Mouse (Mus musculus): Measurements from ENCODE around the gene Dcaf17. TPM values are rescaled to one million over a fixed set of nuclear protein-coding genes. Genes with fewer than 3 reads are reported as not detected.

Gene Dcaf17
- total RNA-seq, 2 experiments from 2014 or later: 12.2 to 15.4 TPM

GRCm38 (mm10) chr2:71050511-71050910 is 4.6 kb upstream of the Dcaf17 start:
- no peak for DNase-seq

DNA sequence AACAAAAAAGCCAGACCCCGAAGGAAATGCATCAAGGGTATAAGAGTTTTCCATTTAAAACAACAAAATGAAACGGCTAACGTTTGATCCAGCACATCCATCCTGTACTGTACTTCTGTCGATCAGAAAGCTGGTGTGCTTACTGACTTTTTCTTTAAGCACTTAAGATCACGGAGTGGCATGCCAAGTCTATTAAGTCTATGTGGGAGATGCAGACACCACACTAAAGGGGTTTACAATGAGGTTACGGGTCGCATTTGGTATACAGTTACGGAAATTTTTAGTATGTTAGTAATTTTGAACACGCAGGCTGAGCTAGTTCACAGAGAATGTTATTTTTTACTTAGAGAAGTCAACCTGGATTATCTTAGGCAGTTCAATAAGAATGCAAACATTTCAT is 412 bp upstream of the Dcaf17 start:
- DNase-seq: no peak

DNA sequence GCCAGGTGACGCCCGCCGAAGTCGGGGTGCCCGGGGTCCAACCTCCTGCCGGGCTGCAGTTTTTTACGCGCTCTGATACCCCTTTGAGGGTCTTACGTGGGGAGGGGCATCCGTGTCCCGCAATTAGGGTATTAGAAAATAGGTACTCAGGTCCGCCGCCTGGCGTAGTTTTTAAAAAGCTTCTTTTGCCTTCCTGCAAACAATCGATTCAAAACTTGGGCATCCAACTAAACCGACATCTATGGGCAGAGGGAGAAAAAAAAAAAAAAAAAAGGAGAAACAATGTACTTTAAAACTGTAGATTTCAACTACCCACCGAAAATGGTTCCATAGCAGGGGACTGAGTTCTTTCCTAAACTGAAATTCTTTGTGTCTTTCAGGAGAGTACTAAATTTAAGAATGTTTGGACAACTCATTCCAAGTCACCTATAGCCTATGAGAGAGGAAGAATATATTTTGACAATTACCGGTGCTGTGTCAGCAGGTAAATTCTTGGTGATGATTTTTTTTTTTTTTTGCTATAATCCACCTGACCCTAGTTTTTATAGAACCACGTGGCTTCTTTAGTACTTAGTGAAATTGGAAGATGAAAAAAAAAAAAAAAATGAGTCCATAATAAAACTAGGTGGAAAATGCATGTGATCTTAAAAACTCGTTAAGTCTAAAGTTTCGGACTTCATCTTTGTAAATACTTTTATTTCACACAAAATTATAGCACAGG is 1.1 kb downstream of the Dcaf17 start:
- DNase-seq: no peak

DNA sequence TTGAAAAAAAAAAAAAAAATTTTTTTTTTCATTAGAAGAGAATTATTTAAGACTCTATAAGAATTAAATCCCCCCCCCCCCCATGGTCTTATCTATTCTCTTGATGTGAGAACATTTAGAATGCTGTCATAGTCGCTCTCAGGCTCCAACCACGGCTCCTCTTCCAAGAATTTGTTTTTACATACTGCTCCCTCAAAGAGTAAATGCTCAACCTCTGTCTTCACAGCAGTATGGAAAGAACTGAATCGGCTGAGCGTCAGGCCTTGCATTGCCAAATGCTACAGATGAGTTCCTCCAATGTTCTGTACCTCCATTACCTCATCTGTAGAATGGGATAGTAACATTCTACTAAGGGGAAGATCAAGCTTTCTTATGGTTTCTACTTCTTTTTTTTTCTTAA is 16.5 kb downstream of the Dcaf17 start:
- no peak for DNase-seq

DNA sequence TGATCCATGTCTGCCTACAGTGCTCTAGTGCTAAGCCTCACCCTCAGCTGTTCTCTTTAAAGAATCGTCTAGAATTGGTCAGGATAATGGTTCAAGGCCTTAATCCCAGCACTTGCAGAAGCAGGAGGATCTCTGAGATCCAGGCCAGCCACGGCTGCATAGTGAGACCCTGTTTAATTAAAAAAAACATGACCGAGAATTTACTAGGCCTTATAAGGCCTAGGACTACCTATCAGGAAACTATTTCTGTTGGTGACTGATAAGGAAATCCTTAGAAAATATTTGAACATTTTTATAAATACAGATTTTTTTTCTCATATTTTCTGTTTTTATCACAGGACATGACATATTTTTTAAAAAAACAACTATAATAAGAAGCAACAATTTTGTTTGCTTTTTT is 18.2 kb downstream of the Dcaf17 start:
- no peak for DNase-seq

DNA sequence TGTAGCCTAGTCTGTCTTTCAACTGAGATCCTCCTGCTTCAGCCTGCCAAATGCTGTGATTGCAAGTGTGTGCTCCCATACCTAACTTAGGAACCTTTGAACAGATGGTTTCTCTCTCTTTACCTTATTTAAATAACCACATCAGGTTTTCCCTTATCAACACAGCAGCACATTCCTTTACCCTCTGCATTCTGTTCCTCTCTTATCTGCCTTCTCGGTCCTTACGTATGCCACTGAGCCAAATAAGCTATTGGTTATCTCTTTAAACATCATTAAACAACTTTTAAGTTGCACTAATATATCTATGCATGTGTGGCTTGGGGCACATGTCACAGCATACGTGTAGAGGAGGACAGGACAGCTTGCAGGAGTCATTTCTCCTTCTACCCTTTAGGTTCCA is 18.7 kb downstream of the Dcaf17 start:
- no peak for DNase-seq

DNA sequence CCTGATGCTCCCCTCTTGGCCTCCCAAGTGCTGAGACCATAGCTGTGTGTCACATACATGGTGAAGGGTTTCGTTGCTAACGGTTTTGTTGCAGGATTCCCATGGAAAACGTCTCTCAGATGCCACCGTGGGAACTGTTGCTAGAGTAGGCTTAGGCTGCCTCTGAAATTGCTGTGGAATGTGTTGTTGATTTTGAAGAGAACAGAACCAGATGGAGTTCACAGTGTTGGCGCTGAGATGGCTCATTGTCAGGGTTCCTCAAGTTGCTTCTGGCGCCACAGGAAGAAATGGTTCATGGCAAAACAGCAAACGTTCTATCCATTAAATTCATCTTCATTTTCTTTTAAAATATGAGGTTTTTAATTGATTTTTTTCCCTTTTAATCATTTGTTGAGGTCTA is 27.3 kb downstream of the Dcaf17 start:
- no peak for DNase-seq

DNA sequence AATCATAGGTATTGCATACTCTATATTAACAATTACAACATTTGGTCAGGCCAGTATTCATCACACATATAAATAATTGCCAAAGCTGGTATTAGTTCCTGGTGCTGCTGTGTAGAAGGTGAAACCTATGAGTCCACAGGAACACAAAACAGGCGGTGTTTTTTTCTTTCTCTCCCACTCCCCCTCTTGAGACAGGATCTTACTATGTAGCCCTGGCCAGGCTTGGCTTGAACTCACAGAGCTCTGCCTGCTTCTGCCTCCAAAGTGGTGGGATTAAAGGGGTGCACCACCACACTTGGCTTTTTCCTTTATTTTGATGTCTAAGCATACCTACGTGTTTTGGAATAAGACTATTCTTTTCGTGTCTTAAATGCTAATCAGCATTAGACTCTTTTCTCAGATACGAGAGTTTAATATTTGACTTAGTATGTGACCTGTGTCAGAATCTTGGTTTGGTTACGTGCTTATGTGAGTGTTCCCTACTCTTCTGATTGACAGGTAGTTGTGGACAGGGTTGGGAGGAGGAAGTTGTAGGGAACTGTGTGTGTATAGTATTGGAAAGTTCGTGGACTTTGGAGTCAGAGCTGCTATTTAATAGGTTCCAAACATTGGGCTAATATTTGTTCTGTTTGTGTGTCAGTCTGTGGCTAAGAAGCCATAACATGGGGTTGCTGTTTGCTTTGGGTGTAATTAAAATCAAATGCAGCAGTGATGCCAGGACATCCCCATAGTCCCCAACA is 28.5 kb downstream of the Dcaf17 start:
- no peak for DNase-seq

GRCm38 (mm10) chr2:71089766-71090165 is 34.6 kb downstream of the Dcaf17 start:
- no peak for DNase-seq

- DNase-seq: no peak
These were observed 35.7 kb downstream of the Dcaf17 start for GRCm38 (mm10) chr2:71090660-71091445.

DNA sequence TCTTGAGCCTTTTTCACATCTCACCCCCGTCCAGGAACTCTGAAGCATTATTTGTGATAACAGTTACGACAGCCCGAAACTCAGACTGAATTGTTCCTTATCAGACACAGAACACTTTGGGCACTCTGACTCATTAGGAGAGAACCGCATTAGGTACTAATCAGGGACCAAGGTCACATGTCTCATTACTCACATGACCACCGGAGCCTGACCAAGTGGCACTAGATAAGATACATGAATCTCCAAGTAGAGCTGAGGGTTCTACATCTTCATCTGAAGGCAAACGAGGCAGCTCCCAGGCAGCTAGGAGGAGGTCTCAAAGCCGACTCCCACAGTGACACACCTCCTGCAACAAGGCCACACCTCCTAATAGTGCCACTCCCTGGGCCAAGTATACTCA is 41.0 kb downstream of the Dcaf17 start:
- DNase-seq: peak; percentile 3 to 11

DNA sequence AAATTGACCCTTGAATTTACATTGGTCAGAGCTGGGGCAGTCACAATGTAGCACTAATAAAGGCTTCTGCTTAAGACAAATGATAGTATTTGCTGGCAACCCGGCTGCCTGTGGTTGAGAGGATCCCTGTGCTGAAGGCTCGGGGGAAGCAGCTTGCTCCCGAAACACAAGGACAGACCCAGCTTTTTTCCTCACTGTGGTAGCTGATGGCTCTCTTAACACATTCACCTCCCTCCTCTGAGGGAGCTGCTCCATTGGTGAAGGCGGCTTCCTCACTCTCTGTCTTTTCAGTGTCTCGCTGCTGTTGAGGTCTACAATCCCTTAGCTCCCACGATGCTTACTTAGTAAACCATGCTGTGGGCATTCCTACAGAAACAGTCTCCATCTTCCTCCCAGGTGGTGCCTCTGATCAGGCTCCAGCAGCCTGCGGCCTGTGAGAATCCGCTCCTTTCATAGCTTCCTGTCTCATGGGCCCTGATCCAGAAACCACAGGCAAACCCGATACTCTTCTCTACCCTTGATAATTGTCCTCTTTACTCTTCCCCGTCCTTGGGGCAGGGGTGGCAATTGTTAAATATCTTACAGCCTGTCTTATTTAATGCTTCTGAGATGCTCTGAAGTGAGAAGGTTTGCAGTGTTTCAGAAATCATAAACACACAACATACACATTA is 47.6 kb downstream of the Dcaf17 start:
- DNase-seq: no peak

DNA sequence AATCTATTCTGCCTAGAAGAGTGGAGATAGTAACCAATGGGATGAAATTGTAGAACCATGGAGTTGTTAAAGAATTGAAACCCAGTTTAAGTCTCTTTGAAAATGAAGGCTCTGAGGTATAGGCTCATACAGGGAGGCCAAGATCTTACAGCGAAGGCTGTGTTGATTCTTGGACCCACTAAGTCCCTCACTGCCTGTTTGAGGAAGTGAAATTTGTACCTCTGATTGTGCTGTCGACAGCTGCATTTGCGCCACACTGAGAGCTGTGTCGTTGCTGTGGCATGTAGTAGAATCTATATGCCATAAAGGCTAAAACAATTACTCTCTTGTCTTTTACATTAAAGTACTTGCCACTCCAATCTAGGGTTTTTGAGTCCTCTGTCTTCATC is 48.2 kb downstream of the Dcaf17 start:
- DNase-seq: no peak

GRCm38 (mm10) chr2:71104696-71105095 is 49.6 kb downstream of the Dcaf17 start:
- DNase-seq: no peak

DNA sequence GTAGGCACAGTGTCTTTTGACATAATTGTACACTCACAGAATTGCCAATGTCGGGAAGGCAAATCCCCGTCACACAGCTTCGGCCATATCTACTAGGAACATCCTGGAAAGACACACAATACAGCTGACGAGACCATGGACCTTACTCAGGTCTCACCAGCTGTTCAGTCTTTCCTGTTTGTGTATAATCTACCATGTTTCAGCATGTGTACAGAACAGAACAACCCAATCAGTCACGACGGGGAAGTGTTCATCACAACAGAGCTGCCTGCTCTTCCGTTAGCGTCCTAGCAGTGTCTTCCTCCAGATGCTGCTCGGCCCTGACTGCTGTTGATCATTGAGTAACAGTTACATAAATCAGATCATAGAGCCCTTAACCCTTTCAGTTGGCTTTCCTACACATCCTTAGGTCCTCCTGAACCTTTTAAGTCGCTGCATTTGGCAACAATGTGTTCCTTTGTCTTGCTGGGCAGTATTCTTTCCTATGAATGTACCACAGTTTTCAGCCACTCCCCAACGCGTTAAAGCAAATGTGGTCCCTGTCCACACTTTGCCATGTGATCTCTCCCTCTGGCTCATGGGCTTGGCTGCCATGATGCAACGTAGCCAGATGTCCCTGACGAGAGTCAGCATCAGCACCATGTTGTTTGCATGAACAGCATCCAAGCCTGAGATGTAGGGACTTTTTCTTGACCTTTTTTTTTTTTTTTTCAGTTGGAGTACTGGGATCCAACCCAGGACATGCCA is 50.5 kb downstream of the Dcaf17 start:
- DNase-seq: no peak

DNA sequence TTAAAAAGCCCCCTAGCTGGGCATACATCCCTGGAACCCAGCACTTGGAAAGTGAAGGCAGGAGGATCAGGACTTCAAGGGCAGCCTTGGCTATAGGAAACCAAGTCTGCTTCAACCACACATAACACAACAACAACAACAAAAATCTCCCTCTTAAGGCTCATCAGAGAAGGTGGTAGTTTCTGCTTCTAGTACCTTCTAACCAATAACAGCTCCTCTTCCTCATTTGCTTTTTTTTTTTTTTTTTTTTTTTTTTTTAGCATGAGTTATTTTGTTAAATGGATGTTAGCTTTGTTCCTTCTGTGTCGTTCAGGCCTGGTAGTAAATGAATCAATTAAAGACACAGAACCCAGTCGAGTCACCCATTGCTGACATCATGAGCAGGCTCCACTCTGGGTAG is 52.1 kb downstream of the Dcaf17 start:
- DNase-seq: no peak

DNA sequence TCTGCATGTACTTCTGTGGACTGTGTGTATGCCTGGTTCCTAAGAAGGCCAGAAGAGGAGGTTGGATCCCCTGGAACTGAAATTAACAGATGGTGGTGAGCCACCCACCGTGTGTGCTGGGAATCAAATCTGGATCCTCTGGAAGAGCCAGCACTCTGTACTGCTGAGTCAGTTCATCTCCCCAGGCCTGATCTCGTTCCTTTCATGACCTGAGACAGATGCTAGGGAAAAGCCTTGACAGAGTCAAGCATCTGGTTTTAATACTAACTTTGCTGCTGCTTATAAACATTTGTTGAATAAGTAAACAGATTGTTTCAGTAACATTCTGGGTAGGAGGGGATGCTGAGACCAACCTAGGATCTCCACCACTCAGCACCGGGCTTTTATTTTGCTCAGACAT is 53.4 kb downstream of the Dcaf17 start:
- no peak for DNase-seq

DNA sequence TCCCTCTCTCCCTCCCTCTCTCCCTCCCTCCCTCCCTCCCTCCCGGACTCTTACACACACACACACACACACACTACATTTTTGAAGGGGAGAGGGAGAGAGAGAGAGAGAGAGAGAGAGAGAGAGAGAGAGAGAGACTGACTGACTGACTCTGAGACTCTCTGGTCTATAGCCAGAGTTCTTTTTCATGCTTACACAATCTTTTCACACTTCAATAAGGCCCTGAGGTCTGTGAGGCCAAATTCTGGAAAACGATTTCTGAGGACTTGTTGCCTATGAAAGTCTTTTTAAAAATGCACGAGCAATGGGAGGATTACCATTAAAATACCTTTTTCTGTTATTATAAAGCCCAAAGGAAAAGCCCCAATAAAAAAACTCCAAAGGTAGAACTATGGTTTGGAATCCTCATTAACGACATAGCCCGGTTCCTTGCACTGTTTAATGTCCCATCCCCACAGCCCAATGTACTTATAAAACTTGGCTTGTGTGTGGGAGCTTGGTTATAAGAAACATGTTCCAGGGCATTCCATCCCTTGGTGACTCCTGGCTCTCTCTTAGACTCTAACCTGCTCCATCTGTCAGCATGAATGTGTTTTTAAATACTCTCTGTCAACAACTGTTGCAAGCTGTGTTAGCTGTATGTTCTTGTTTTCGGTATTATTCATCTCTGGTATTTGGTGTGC is 58.5 kb downstream of the Dcaf17 start:
- DNase-seq: no peak

- DNase-seq: no peak
These were observed 61.0 kb downstream of the Dcaf17 start for GRCm38 (mm10) chr2:71116151-71116550.

DNA sequence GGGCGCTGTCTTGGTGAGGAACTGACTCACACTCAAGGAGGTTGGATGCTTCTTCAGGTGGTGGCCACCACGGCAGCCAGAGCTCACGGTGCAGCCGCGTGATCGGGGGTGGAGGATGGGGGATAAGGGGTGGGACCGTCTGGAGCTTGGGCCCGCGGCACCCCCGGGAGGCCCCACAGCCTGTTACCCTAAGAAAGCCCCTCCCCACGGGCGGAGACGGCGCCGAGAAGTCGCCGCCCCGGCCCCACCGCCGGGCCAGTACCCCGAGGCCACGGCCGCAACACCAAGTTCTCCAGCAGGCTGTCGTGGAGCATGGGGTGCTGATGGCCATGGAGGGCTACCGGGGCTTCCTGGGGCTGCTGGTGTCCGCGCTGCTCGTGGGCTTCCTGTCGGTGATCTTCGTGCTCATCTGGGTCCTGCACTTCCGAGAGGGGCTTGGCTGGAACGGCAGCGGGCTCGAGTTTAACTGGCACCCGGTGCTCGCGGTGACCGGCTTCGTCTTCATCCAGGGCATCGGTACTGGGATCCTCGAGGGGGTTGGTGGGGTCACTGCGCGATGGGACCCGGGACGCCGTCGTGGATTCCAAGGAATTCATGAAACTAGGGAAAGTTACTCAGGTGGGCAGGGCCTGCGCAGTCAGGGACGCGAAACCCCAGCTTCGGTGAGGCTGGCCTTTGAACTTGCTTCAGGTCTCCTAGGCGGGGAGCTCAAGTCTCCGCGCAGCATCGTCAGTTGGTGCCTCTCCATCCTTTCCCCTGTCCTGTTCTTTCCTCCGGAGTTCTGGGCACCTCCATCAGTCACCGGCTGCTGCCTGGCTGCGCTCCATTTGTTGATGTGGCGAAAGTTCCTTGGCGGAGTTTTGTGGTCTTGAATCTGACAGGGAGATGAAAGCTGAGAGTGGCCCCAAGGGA is 62.9 kb downstream of the Dcaf17 start, which contains the start of gene Cybrd1:
Gene Cybrd1 (plus strand): TSS at position 127 of the 912 bp plus-strand sequence.
- DNase-seq: peak; percentile 55 to 61

Measured in adrenal gland, postnatal 36 days (tissue).